In the genomic region with DNA sequence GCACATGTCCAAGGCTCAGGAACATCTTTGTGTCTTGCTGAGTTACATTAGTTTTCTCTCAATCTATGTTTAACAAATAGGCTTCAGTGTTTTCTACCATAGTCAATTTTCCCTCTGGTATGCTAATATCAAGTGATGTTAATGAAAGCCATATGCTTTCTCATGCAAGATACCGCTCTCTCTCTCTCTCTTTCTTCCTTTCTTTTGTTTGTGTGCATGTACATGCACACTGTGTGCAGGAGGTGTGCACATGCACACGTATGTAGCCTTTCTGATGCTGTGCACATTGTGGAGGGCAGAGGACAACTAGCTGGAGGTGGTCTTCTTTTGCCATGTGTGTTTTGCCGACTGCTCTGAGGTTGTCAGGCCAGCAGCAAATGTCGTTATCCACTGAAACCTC, we compare ENCODE assay signal across 20 mouse cellular contexts.
A peak's percentile ranks its signal among the peaks of the same experiment; 100 is the strongest.
DNase-seq lines count a peak whose midpoint lies in the region; ATAC-seq and TF ChIP-seq lines count a peak whose summit lies in the region.
"Had no signal": no experiment of that assay in that cellular context is flagged by ENCODE, and none has a peak within 500 bp of the region (broad histone marks: within the 10 kb centered on the region; RNA-seq: fewer than 3 reads in every experiment).

No protein-coding gene starts in this region.

- peaks cover 8% of the 10 kb centered on the region for H3K4me1 ChIP-seq in liver, adult 2 months (ENCODE audit: control insufficient read depth, insufficient read depth, low read length)
- H3K4me1 ChIP-seq in intestine, embryonic 16.5 days (ENCODE audit: control insufficient read depth, insufficient read depth, low read length), result no peaks in the 10 kb centered on the region
- H3K4me1 ChIP-seq in liver, embryonic 12.5 days, result no peaks in the 10 kb centered on the region
- H3K4me1 ChIP-seq: megakaryocyte, embryonic 14.5 days had no signal

- H3K9me3 ChIP-seq in intestine, embryonic 16.5 days (ENCODE audit: control insufficient read depth, low read length), result no peaks in the 10 kb centered on the region
- no peaks in the 10 kb centered on the region for H3K9me3 ChIP-seq in liver, embryonic 12.5 days (replicated peaks)
- H3K9me3 ChIP-seq: limb, embryonic 15.5 days had no signal

- DNase-seq in liver, adult 2 months (ENCODE audit: extremely low read depth, low read depth, low spot score), result no peak
- no peak for DNase-seq in liver
- DNase-seq in left cerebral cortex, adult 18-20 months (ENCODE audit: low spot score in 2 of 2), result no peak
- DNase-seq in gastrocnemius, postnatal 10 days, result no peak
- DNase-seq: adrenal gland, postnatal 10 days; cerebellum, adult 2 months; heart, adult 11 months; heart, postnatal 4 days; lung, postnatal 14 days; retina, postnatal 1 day; right cerebral cortex, postnatal 4 days; thymus, postnatal 25 days had no signal

- H3K27ac ChIP-seq in liver, adult 2 months (replicated peaks; ENCODE audit: insufficient read depth, low read depth, low read length), result peak overlapping the region; percentile 71; the same call in 1 of the 2 replicates
- 0 out of 2 replicates have a peak overlapping the region, but pooled peaks have one; percentile 17 for H3K27ac ChIP-seq in intestine, embryonic 16.5 days (ENCODE audit: low read length)
- H3K27ac ChIP-seq in liver, embryonic 12.5 days, result peak overlapping the region; percentile 56
- H3K27ac ChIP-seq: kidney, postnatal 0 days; layer of hippocampus, adult 2 months; limb, embryonic 15.5 days had no signal

- no peak for ATAC-seq in intestine, embryonic 16.5 days
- ATAC-seq in liver, embryonic 12.5 days, result no peak
- ATAC-seq in erythroblast, adult 5-6 weeks (replicated peaks; ENCODE audit: low FRiP score, poor library complexity, severe bottlenecking), result no peak
- ATAC-seq: forebrain, embryonic 14.5 days had no signal

- H3K27me3 ChIP-seq in liver, adult 2 months (ENCODE audit: control insufficient read depth, insufficient read depth, low read length), result no peaks in the 10 kb centered on the region
- H3K27me3 ChIP-seq in intestine, embryonic 16.5 days (replicated peaks; ENCODE audit: control insufficient read depth, insufficient read depth, low read length), result no peaks in the 10 kb centered on the region
- H3K27me3 ChIP-seq in liver, embryonic 12.5 days (replicated peaks), result no peaks in the 10 kb centered on the region
- H3K27me3 ChIP-seq: limb, embryonic 15.5 days; megakaryocyte, embryonic 14.5 days had no signal

- whole genome bisulfite sequencing in liver, adult 2 months, result 86% methylated on average over 4 of the region's 4 CpGs
- whole genome bisulfite sequencing in intestine, embryonic 16.5 days, result 82% methylated on average over 4 of the region's 4 CpGs
- WGBS in liver, embryonic 12.5 days (ENCODE audit: insufficient replicate concordance), result 50% methylated on average over 4 of the region's 4 CpGs

- H3K9ac ChIP-seq in liver, adult 2 months (ENCODE audit: low read depth, low read length), result no peak overlapping the region
- no peak overlapping the region for H3K9ac ChIP-seq in intestine, embryonic 16.5 days (ENCODE audit: low read depth, low read length)
- H3K9ac ChIP-seq in liver, embryonic 12.5 days, result no peak overlapping the region
- H3K9ac ChIP-seq: limb, embryonic 15.5 days had no signal

- no peaks in the 10 kb centered on the region for H3K36me3 ChIP-seq in liver, adult 2 months (ENCODE audit: control insufficient read depth, insufficient read depth, low read length)
- H3K36me3 ChIP-seq in intestine, embryonic 16.5 days (ENCODE audit: control insufficient read depth, insufficient read depth, low read length), result no peaks in the 10 kb centered on the region
- H3K36me3 ChIP-seq in liver, embryonic 12.5 days, result no peaks in the 10 kb centered on the region
- H3K36me3 ChIP-seq: limb, embryonic 15.5 days had no signal

- no peak for TF ChIP-seq POLR2A in liver, adult 2 months (IDR thresholded peaks at IDR 0.05; ENCODE audit: extremely low read depth, insufficient read depth, low read length)

- no peaks in the 10 kb centered on the region for H3K79me2 ChIP-seq in liver, adult 2 months (ENCODE audit: control insufficient read depth, insufficient read depth, low read length)

- no peak for TF ChIP-seq CTCF in liver, adult 2 months (IDR thresholded peaks at IDR 0.05; ENCODE audit: low read depth, low read length)

- no peak overlapping the region for H3K4me2 ChIP-seq in intestine, embryonic 16.5 days (ENCODE audit: low read depth, low read length)
- no peak overlapping the region for H3K4me2 ChIP-seq in liver, embryonic 12.5 days
- H3K4me2 ChIP-seq: limb, embryonic 15.5 days had no signal

- H3K4me3 ChIP-seq in liver, adult 2 months (ENCODE audit: insufficient read depth, low read depth, low read length), result no peak overlapping the region
- H3K4me3 ChIP-seq in intestine, embryonic 16.5 days (ENCODE audit: low read length), result no peak overlapping the region
- H3K4me3 ChIP-seq in liver, embryonic 12.5 days, result no peak overlapping the region
- H3K4me3 ChIP-seq: layer of hippocampus, adult 2 months; limb, embryonic 15.5 days; megakaryocyte, embryonic 14.5 days had no signal

Comparison
In these comparisons a context has a peak if more than half of its experiments do, and no peak if none do; other contexts are left out.
1. H3K27ac ChIP-seq: peak in every context shown above with its lines; median percentile 71 in liver, adult 2 months; 56 in liver, embryonic 12.5 days; 17 in intestine, embryonic 16.5 days.